In the genomic region with DNA sequence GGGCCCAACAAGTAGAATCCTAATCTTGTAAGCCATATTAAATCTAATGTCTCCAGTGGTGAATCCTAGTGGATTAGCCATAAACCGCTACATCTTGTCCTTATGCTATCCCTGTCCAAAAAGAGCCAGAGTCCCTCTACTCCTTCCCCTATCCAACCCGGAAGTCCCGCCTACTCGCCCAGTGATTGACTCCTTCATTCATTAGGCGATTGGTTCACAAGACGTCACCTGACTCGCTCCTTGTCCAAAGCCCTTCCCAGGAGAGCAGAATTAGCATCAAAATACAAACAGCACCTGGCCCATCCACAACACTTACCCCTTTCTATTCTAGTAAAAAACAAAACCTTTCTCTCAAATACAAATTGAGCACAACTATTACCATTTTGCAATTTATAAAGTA, we compare ENCODE assay signal across 20 mouse cellular contexts. TPM values are rescaled to one million over a fixed set of nuclear protein-coding genes. Genes with fewer than 3 reads are reported as not detected.
DNase-seq lines count a peak whose midpoint lies in the region; ATAC-seq and TF ChIP-seq lines count a peak whose summit lies in the region.
"Had no signal": no experiment of that assay in that cellular context is flagged by ENCODE, and none has a peak within 500 bp of the region (broad histone marks: within the 10 kb centered on the region; RNA-seq: fewer than 3 reads in every experiment).

No protein-coding gene starts in this region.

- H3K27ac ChIP-seq in lung, postnatal 0 days (ENCODE audit: low read length), result no peak overlapping the region
- H3K27ac ChIP-seq in ES-E14 (ENCODE audit: insufficient read depth, low read depth, low read length, poor library complexity, severe bottlenecking), result no peak overlapping the region; the same call in 1 of the 2 replicates
- no peak overlapping the region for H3K27ac ChIP-seq in stomach, postnatal 0 days (replicated peaks)
- H3K27ac ChIP-seq: embryonic facial prominence, embryonic 15.5 days; forebrain, embryonic 12.5 days; heart, embryonic 15.5 days; hindbrain, postnatal 0 days; limb, embryonic 10.5 days; liver, embryonic 13.5 days; macrophage; midbrain, embryonic 13.5 days had no signal

- H3K4me3 ChIP-seq in lung, postnatal 0 days (ENCODE audit: low read depth, low read length), result no peak overlapping the region
- no peak overlapping the region; a peak in 1 of 4 replicates for H3K4me3 ChIP-seq in ES-E14 (ENCODE audit: insufficient read depth in 1 of 2, low read depth in 1 of 2, low read length in 2 of 2, poor library complexity in 1 of 2, severe bottlenecking in 1 of 2)
- no peak overlapping the region for H3K4me3 ChIP-seq in stomach, postnatal 0 days (ENCODE audit: low read depth, low read length)
- H3K4me3 ChIP-seq: embryonic facial prominence, embryonic 15.5 days; forebrain, embryonic 12.5 days; heart, embryonic 15.5 days; limb, embryonic 10.5 days; liver, embryonic 13.5 days; midbrain, embryonic 13.5 days had no signal

- no peaks in the 10 kb centered on the region for H3K27me3 ChIP-seq in lung, postnatal 0 days (replicated peaks; ENCODE audit: insufficient read depth, low read length)
- no peaks in the 10 kb centered on the region for H3K27me3 ChIP-seq in stomach, postnatal 0 days (ENCODE audit: control insufficient read depth, insufficient read depth, low read length)
- H3K27me3 ChIP-seq: embryonic facial prominence, embryonic 15.5 days; forebrain, embryonic 12.5 days; heart, embryonic 15.5 days; liver, embryonic 13.5 days; midbrain, embryonic 13.5 days had no signal

- no peak for TF ChIP-seq EP300 in lung, postnatal 0 days (IDR thresholded peaks at IDR 0.05)
- TF ChIP-seq EP300 in stomach, postnatal 0 days (optimal IDR thresholded peaks at IDR 0.05), result no peak

- H3K9ac ChIP-seq in lung, postnatal 0 days (replicated peaks; ENCODE audit: low read depth), result no peak overlapping the region
- no peak overlapping the region for H3K9ac ChIP-seq in ES-E14 (ENCODE audit: insufficient read depth, low read depth, low read length, poor library complexity, severe bottlenecking)
- no peak overlapping the region for H3K9ac ChIP-seq in stomach, postnatal 0 days (ENCODE audit: low read length)
- H3K9ac ChIP-seq: embryonic facial prominence, embryonic 15.5 days; forebrain, embryonic 12.5 days; heart, embryonic 15.5 days; liver, embryonic 13.5 days; midbrain, embryonic 13.5 days had no signal

- peak; percentile 23 to 26 for DNase-seq in heart, adult 18-20 months
- DNase-seq in heart, postnatal 36 days, result no peak
- DNase-seq in lung, postnatal 25 days (ENCODE audit: low spot score), result peak; percentile 1
- no peak for DNase-seq in lung, postnatal 0 days (ENCODE audit: low spot score)
- peak; percentile 86 for DNase-seq in ES-E14 (ENCODE audit: low read depth, low spot score)
- DNase-seq in ZHBTc4 (ENCODE audit: low read depth, low spot score), result peak; percentile 92
- DNase-seq in stomach, postnatal 0 days (ENCODE audit: low spot score), result no peak
- DNase-seq: cerebellum, postnatal 14 days; kidney, adult 18-20 months; layer of hippocampus, postnatal 36 days; liver, embryonic 13.5 days; right cerebral cortex, postnatal 4 days; thymus, adult 2 months had no signal

- no peaks in the 10 kb centered on the region for H3K36me3 ChIP-seq in lung, postnatal 0 days (ENCODE audit: insufficient read depth, low read length)
- H3K36me3 ChIP-seq in ES-E14 (ENCODE audit: control insufficient read depth, insufficient read depth, low read length, poor library complexity, severe bottlenecking), result peaks cover 19% of the 10 kb centered on the region
- 0 out of 2 replicates have a peak, but pooled peaks cover 4% of the 10 kb centered on the region for H3K36me3 ChIP-seq in stomach, postnatal 0 days (ENCODE audit: control insufficient read depth, insufficient read depth, low read length)

- in situ Hi-C loops in ES-E14 (cut with MboI; ENCODE audit: low sequenced_read_pairs in 2 of 2, unreplicated experiment in 2 of 2), result no loop called here

- no peak overlapping the region for H3K4me2 ChIP-seq in lung, postnatal 0 days (replicated peaks; ENCODE audit: low read depth, low read length)
- H3K4me2 ChIP-seq in stomach, postnatal 0 days (replicated peaks; ENCODE audit: low read depth), result no peak overlapping the region
- H3K4me2 ChIP-seq: embryonic facial prominence, embryonic 15.5 days; forebrain, embryonic 12.5 days; heart, embryonic 15.5 days; liver, embryonic 13.5 days; midbrain, embryonic 13.5 days had no signal

- no peak for TF ChIP-seq CTCF in lung, postnatal 0 days (IDR thresholded peaks at IDR 0.05)
- TF ChIP-seq CTCF in stomach, postnatal 0 days (IDR thresholded peaks at IDR 0.05; ENCODE audit: low read depth), result no peak

- intact Hi-C loops in heart, postnatal 36 days (cut with DNase I), result no loop called here

- no peak for ATAC-seq in lung, postnatal 0 days
- ATAC-seq in stomach, postnatal 0 days (ENCODE audit: low FRiP score, low TSS enrichment), result no peak
- ATAC-seq: hindbrain, postnatal 0 days; midbrain, embryonic 13.5 days had no signal

- H3K9me3 ChIP-seq in lung, postnatal 0 days (ENCODE audit: low read length), result no peaks in the 10 kb centered on the region
- peaks cover 6% of the 10 kb centered on the region; the same call in 1 of the 2 replicates for H3K9me3 ChIP-seq in ES-E14 (ENCODE audit: control insufficient read depth, insufficient read depth, low read depth, low read length)
- H3K9me3 ChIP-seq in stomach, postnatal 0 days (ENCODE audit: control insufficient read depth, low read length), result no peaks in the 10 kb centered on the region
- H3K9me3 ChIP-seq: embryonic facial prominence, embryonic 15.5 days; forebrain, embryonic 12.5 days; heart, embryonic 15.5 days; limb, embryonic 10.5 days; liver, embryonic 13.5 days; midbrain, embryonic 13.5 days had no signal

- WGBS in lung, postnatal 0 days, result 38% methylated on average over 7 of the region's 7 CpGs
- WGBS in stomach, postnatal 0 days, result 35% methylated on average over 7 of the region's 7 CpGs

- H3K4me1 ChIP-seq in lung, postnatal 0 days (ENCODE audit: insufficient read depth, low read depth, low read length), result no peaks in the 10 kb centered on the region
- peaks cover 0 to 2% of the 10 kb centered on the region in 2 experiments; a peak in 2 of 4 replicates for H3K4me1 ChIP-seq in ES-E14 (ENCODE audit: control insufficient read depth in 2 of 2, insufficient read depth in 2 of 2, low read length in 2 of 2, poor library complexity in 1 of 2)
- H3K4me1 ChIP-seq in stomach, postnatal 0 days (replicated peaks; ENCODE audit: control insufficient read depth, insufficient read depth), result no peaks in the 10 kb centered on the region
- H3K4me1 ChIP-seq: embryonic facial prominence, embryonic 15.5 days; forebrain, embryonic 12.5 days; heart, embryonic 15.5 days; limb, embryonic 10.5 days; liver, embryonic 13.5 days; midbrain, embryonic 13.5 days had no signal

TF ChIP-seq in ES-E14, 5 proteins besides CTCF, POLR2A, EP300 and RAD21:
- TF ChIP-seq HCFC1 (IDR thresholded peaks at IDR 0.05; ENCODE audit: borderline replicate concordance, insufficient read depth, low read length), result no peak
- TF ChIP-seq ZNF384 (IDR thresholded peaks at IDR 0.05; ENCODE audit: low read depth, low read length), result no peak
- TF ChIP-seq CHD2 (IDR thresholded peaks at IDR 0.05; ENCODE audit: low read depth, low read length), result no peak
- TF ChIP-seq MAFK (IDR thresholded peaks at IDR 0.05; ENCODE audit: insufficient read depth, low read depth, low read length), result no peak
- no peak for TF ChIP-seq ZC3H11A (IDR thresholded peaks at IDR 0.05; ENCODE audit: borderline replicate concordance, low read depth, low read length)

RNA-seq across cellular contexts. Expression of gene Parp14, which starts 41.3 kb away (rescaled TPM):
- total RNA-seq in heart, adult 18-20 months (2021), result 10 to 100 TPM; 12.2 to 12.9 TPM
- total RNA-seq in heart, postnatal 36 days (2021), result 10 to 100 TPM in 1 of 2 experiments, 1 to 10 TPM in 1; 9.9 to 16.2 TPM
- 2.9 and 3.8 TPM in 2 replicates for polyA plus RNA-seq in lung, postnatal 0 days (2015; fragmentation: Nextera tagmentation; extraction: Ambion mirVana)
- total RNA-seq in ES-E14 (2012; rRNA removed), result 2.5 and 4.6 TPM in 2 replicates
- 1.4 and 1.7 TPM in 2 replicates for polyA plus RNA-seq in stomach, postnatal 0 days (2015; fragmentation: Nextera tagmentation; extraction: Ambion mirVana)

RNA-seq across cellular contexts. Expression of gene Hspbap1, which starts 59.8 kb away (rescaled TPM):
- 1 to 10 TPM; 2.4 to 3.2 TPM for total RNA-seq in heart, adult 18-20 months (2021)
- 1 to 10 TPM; 2.8 to 3.0 TPM for total RNA-seq in heart, postnatal 36 days (2021)
- polyA plus RNA-seq in lung, postnatal 0 days (2015; fragmentation: Nextera tagmentation; extraction: Ambion mirVana), result 9.3 and 9.9 TPM in 2 replicates
- 71.9 and 73.5 TPM in 2 replicates for total RNA-seq in ES-E14 (2012; rRNA removed)
- polyA plus RNA-seq in stomach, postnatal 0 days (2015; fragmentation: Nextera tagmentation; extraction: Ambion mirVana), result 6.8 and 7.1 TPM in 2 replicates

Comparison
In these comparisons a context has a peak if more than half of its experiments do, and no peak if none do; other contexts are left out.
1. DNase-seq: peak in heart, adult 18-20 months (2 of 2), lung, postnatal 25 days (single experiment), ES-E14 (single experiment) and ZHBTc4 (single experiment); none in heart, postnatal 36 days (0 of 2), lung, postnatal 0 days (single experiment) and stomach, postnatal 0 days (single experiment).
2. RNA of gene Hspbap1, which starts 59.8 kb away (total RNA-seq): 71.9 to 73.5 TPM in ES-E14; 2.4 to 3.2 TPM in heart, adult 18-20 months and 2.8 to 3.0 TPM in heart, postnatal 36 days; every median in the first group is over 10 times any median in the second.